Mouse (Mus musculus) forebrain, embryonic 14.5 days (tissue): Measurements from ENCODE around the gene Uchl1. TPM values are rescaled to one million over a fixed set of nuclear protein-coding genes. Genes with fewer than 3 reads are reported as not detected.

Experiments
- ATAC-seq: fragments of 200-750 bp; cut with Nextera tagmentation; 2 replicates; pipeline ENCODE4 v1.8.0; 2017; ENCODE audit warnings: mild to moderate bottlenecking, moderate library complexity
- DNase-seq: peaks from one replicate; pipeline ENCODE4 v3.0.0-alpha.2; 2015; ENCODE audit warnings: low spot score
- H3K27ac ChIP-seq: fragments of 300-500 bp; sonication (generic); 2 replicates; pipeline ENCODE4 v1.5.1; 2014; ENCODE audit warnings: low read depth, mild to moderate bottlenecking, control low read depth, low read length, moderate library complexity
- H3K27me3 ChIP-seq: fragments of 300-500 bp; sonication (generic); replicated peaks from 2 replicates; pipeline ENCODE4 v1.6.1; 2014; ENCODE audit warnings: low read length, control low read depth, mixed read lengths; ENCODE audit not compliant: control insufficient read depth, insufficient read depth
- H3K36me3 ChIP-seq: fragments of 300-500 bp; sonication (generic); 2 replicates; pipeline ENCODE4 v1.6.1; 2014; ENCODE audit warnings: low read length, control low read depth; ENCODE audit not compliant: control insufficient read depth, insufficient read depth
- H3K4me1 ChIP-seq: fragments of 300-500 bp; sonication (generic); 2 replicates; pipeline ENCODE4 v1.6.1; 2014; ENCODE audit warnings: antibody characterized with exemption, low read length, control low read depth; ENCODE audit not compliant: control insufficient read depth, insufficient read depth
- H3K4me2 ChIP-seq: fragments of 300-500 bp; sonication (generic); 2 replicates; pipeline ENCODE4 v1.6.1; 2014; ENCODE audit warnings: mild to moderate bottlenecking, control low read depth, low read length
- H3K4me3 ChIP-seq: fragments of 300-500 bp; sonication (generic); 2 replicates; pipeline ENCODE4 v1.5.1; 2014; ENCODE audit warnings: low read depth, low read length, control low read depth
- H3K9ac ChIP-seq: fragments of 300-500 bp; sonication (generic); 2 replicates; pipeline ENCODE4 v1.6.1; 2014; ENCODE audit warnings: mild to moderate bottlenecking, low read length, control low read depth, moderate library complexity
- H3K9me3 ChIP-seq: fragments of 300-500 bp; sonication (generic); replicated peaks from 2 replicates; pipeline ENCODE4 v1.6.1; 2016; ENCODE audit warnings: low read length, control low read depth, mixed read lengths; ENCODE audit not compliant: control insufficient read depth
- WGBS: fragments of 180-500 bp; shearing (Covaris S2); extraction: QIAGEN DNeasy Blood & Tissue Kit; methylation state at CpG from one replicate; pipeline ENCODE4 v1.1.7; 2014; 5-methylcytosine and 5-hydroxymethylcytosine counted together
- polyA plus RNA-seq: library from polyadenylated mRNA; unstranded; fragments of >200 nt; fragmentation: Nextera tagmentation; extraction: Ambion mirVana; gene quantifications from 2 replicates; pipeline ENCODE4 v1.2.1, GENCODE M21; 2014

Uchl1 gene
- polyA plus RNA-seq, 1 experiment from 2014 or later, result 1,206 TPM

- Histone ChIP-seq H3K27me3 (no peaks in the 10 kb centered on the region), H3K9ac (no peak overlapping the region), H3K4me3 (no peak overlapping the region), H3K4me2 (no peak overlapping the region), H3K27ac (no peak overlapping the region), H3K9me3 (no peaks in the 10 kb centered on the region), H3K4me1 (no peaks in the 10 kb centered on the region), H3K36me3 (no peaks in the 10 kb centered on the region)
- DNase-seq (no peak), ATAC-seq (no peak)
- WGBS, result 92% methylated on average over 1 of the region's 1 CpGs
These were observed 57.7 kb downstream of the Uchl1 start for GRCm38 (mm10) chr5:66733556-66733955.

Other genes starting within 250 kb of the Uchl1 start
- gene Apbb2, start 57.3 kb upstream of the Uchl1 start, polyA plus RNA-seq, result 60.6 and 75.0 TPM in 2 replicates
- 55.6 and 77.6 TPM in 2 replicates for gene Limch1, start 69.7 kb downstream of the Uchl1 start, polyA plus RNA-seq